Mouse (Mus musculus) heart, postnatal 0 days (tissue): Measurements from ENCODE around the gene Otulin. TPM values are rescaled to one million over a fixed set of nuclear protein-coding genes. Genes with fewer than 3 reads are reported as not detected.

Source experiments
- ATAC-seq: fragments of 200-750 bp; cut with Nextera tagmentation; 2 replicates; pipeline ENCODE4 v1.8.0; 2017; ENCODE audit warnings: low read depth, moderate number of reproducible peaks, moderate library complexity; ENCODE audit not compliant: insufficient read depth
- DNase-seq: peaks from one replicate; pipeline ENCODE4 v3.0.0-alpha.2; 2016; ENCODE audit warnings: low spot score
- H3K27ac ChIP-seq: fragments of 300-500 bp; sonication (generic); 2 replicates; pipeline ENCODE4 v1.5.1; 2014; ENCODE audit warnings: low read depth, mild to moderate bottlenecking
- H3K27me3 ChIP-seq: fragments of 300-500 bp; sonication (generic); 2 replicates; pipeline ENCODE4 v1.6.1; 2014; ENCODE audit warnings: low read length, mixed read lengths; ENCODE audit not compliant: control insufficient read depth, insufficient read depth
- H3K36me3 ChIP-seq: fragments of 300-500 bp; sonication (generic); replicated peaks from 2 replicates; pipeline ENCODE4 v1.6.1; 2014; ENCODE audit warnings: low read length, mixed read lengths; ENCODE audit not compliant: control insufficient read depth, insufficient read depth
- H3K4me1 ChIP-seq: fragments of 300-500 bp; sonication (generic); 2 replicates; pipeline ENCODE4 v1.6.1; 2014; ENCODE audit warnings: antibody characterized with exemption; ENCODE audit not compliant: control insufficient read depth, insufficient read depth
- H3K4me2 ChIP-seq: fragments of 300-500 bp; sonication (generic); 2 replicates; pipeline ENCODE4 v1.6.1; 2014; ENCODE audit warnings: low read depth, mild to moderate bottlenecking, low read length, moderate library complexity
- H3K4me3 ChIP-seq: fragments of 300-500 bp; sonication (generic); 2 replicates; pipeline ENCODE4 v1.5.1; 2014; ENCODE audit warnings: low read depth, low read length
- H3K9ac ChIP-seq: fragments of 300-500 bp; sonication (generic); replicated peaks from 2 replicates; pipeline ENCODE4 v1.6.1; 2014; ENCODE audit warnings: low read depth, low read length, mixed read lengths
- H3K9me3 ChIP-seq: fragments of 300-500 bp; sonication (generic); replicated peaks from 2 replicates; pipeline ENCODE4 v1.6.1; 2016; ENCODE audit warnings: low read length; ENCODE audit not compliant: control insufficient read depth
- CTCF ChIP-seq: IDR thresholded peaks from 2 replicates; pipeline ENCODE4 v1.5.1; 2016; ENCODE audit warnings: antibody characterized with exemption, control low read depth, low read depth
- EP300 ChIP-seq: IDR thresholded peaks from 2 replicates; pipeline ENCODE4 v1.6.1; 2016; ENCODE audit warnings: antibody characterized with exemption, low read depth
- WGBS: fragments of 180-500 bp; shearing (Covaris S2); extraction: QIAGEN DNeasy Blood & Tissue Kit; methylation state at CpG from one replicate; pipeline ENCODE4 v1.1.7; 2014; 5-methylcytosine and 5-hydroxymethylcytosine counted together
- polyA plus RNA-seq: library from polyadenylated mRNA; unstranded; fragments of >200 nt; fragmentation: Nextera tagmentation; extraction: Ambion mirVana; gene quantifications from 2 replicates; pipeline ENCODE4 v1.2.1, GENCODE M21; 2015
- total RNA-seq: library from RNA; depleted of rRNA; stranded (reverse); fragments of >200 nt; gene quantifications from 2 replicates; pipeline ENCODE4 v1.2.3, GENCODE M21; 2014; ENCODE audit warnings: low replicate concordance

The Otulin gene
- total and polyA plus RNA-seq, 2 experiments from 2014 or later: 26.3 to 36.1 TPM

GRCm38 (mm10) chr15:27535681-27536080, 94.8 kb downstream of the Otulin start:
- H3K9ac ChIP-seq: no peak overlapping the region
- no peak overlapping the region for H3K4me2 ChIP-seq
- H3K36me3 ChIP-seq: no peaks in the 10 kb centered on the region
- TF ChIP-seq EP300 (no peak), CTCF (no peak)
- WGBS: 87% methylated on average over 4 of the region's 4 CpGs
- ATAC-seq (no peak), DNase-seq (no peak)
- H3K27ac ChIP-seq: no peak overlapping the region
- peaks cover 45% of the 10 kb centered on the region for H3K4me1 ChIP-seq
- H3K27me3 ChIP-seq: no peaks in the 10 kb centered on the region
- no peaks in the 10 kb centered on the region for H3K9me3 ChIP-seq
- no peak overlapping the region for H3K4me3 ChIP-seq

GRCm38 (mm10) chr15:27533036-27533435, 97.5 kb downstream of the Otulin start:
- Histone ChIP-seq H3K4me2 (no peak overlapping the region), H3K36me3 (no peaks in the 10 kb centered on the region), H3K4me3 (no peak overlapping the region), H3K9ac (no peak overlapping the region), H3K27me3 (no peaks in the 10 kb centered on the region), H3K9me3 (no peaks in the 10 kb centered on the region), H3K27ac (no peak overlapping the region), H3K4me1 (peaks cover 24% of the 10 kb centered on the region)
- TF ChIP-seq CTCF: no peak
- TF ChIP-seq EP300: no peak
- no peak for DNase-seq
- 55% methylated on average over 3 of the region's 3 CpGs for WGBS
- no peak for ATAC-seq

- Histone ChIP-seq H3K4me3 (no peak overlapping the region), H3K9ac (no peak overlapping the region), H3K27ac (no peak overlapping the region), H3K4me2 (no peak overlapping the region), H3K27me3 (no peaks in the 10 kb centered on the region), H3K9me3 (no peaks in the 10 kb centered on the region), H3K36me3 (no peaks in the 10 kb centered on the region), H3K4me1 (0 out of 2 replicates have a peak, but pooled peaks cover 3% of the 10 kb centered on the region)
- no peak; the same call in 1 of the 2 replicates for ATAC-seq
- WGBS: 42% methylated on average over 4 of the region's 4 CpGs
- TF ChIP-seq CTCF (no peak), EP300 (no peak)
- no peak for DNase-seq
These were observed 100.5 kb downstream of the Otulin start for GRCm38 (mm10) chr15:27530023-27530422.

GRCm38 (mm10) chr15:27528896-27529295, 101.6 kb downstream of the Otulin start:
- no peak for TF ChIP-seq CTCF
- no peak for TF ChIP-seq EP300
- WGBS: 51% methylated on average over 4 of the region's 4 CpGs
- 0 out of 2 replicates have a peak, but pooled peaks cover 3% of the 10 kb centered on the region for H3K4me1 ChIP-seq
- H3K9ac ChIP-seq: no peak overlapping the region
- H3K4me2 ChIP-seq: no peak overlapping the region
- H3K27me3 ChIP-seq: no peaks in the 10 kb centered on the region
- ATAC-seq (no peak), DNase-seq (no peak)
- H3K9me3 ChIP-seq: no peaks in the 10 kb centered on the region
- no peak overlapping the region for H3K27ac ChIP-seq
- H3K36me3 ChIP-seq: no peaks in the 10 kb centered on the region
- H3K4me3 ChIP-seq: no peak overlapping the region

- Histone ChIP-seq H3K36me3 (no peaks in the 10 kb centered on the region), H3K27me3 (no peaks in the 10 kb centered on the region), H3K4me3 (no peak overlapping the region), H3K4me2 (no peak overlapping the region), H3K9ac (no peak overlapping the region), H3K4me1 (0 out of 2 replicates have a peak, but pooled peaks cover 3% of the 10 kb centered on the region), H3K27ac (no peak overlapping the region), H3K9me3 (no peaks in the 10 kb centered on the region)
- no peak for DNase-seq
- WGBS: 81% methylated on average over 12 of the region's 12 CpGs
- TF ChIP-seq EP300 (no peak), CTCF (no peak)
- no peak for ATAC-seq
These were observed 105.1 kb downstream of the Otulin start for GRCm38 (mm10) chr15:27525233-27526005.
